ENCODE assay signal across 20 mouse cellular contexts in the genomic region with DNA sequence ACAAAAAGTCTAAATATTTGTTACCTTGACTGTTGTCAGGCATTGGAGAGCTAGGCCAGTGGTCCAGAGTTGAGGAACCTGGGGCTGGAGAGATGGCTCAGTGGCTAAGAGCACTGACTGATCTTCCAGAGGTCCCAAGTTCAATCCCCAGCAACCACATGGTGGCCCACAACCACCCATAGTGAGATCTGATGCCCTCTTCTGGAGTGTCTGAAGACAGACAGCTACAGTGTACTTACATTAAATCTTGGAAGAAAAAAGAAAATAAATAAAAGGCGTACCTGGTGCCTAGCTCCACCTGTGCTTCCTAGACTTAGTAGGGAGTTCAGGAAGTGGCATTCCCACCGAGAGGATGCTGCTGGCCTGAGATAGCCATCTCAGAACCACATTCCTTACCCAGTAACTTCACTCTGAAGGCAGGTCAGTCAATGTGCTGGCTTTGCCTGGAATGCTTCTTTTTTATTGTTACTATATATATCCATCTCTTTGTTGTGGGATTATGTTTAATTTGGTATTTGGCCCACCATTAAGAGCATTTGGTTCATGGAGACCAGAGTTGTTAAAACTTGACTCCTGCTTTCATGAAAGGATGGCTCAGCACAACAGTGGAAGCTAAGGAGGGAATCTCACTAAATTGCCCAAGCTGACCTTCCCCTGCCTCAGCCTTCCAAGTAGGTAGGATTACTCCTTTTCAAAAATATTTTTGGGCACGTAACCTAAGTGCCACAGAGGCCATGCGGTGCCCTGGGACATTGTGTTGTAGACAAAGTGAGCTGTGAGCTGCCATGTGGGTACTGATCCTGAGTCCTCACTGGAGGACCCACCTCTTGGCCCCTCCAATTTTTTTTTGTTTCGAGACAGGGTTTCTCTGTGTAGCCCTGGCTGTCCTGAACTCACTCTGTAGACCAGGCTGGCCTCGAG. TPM values are rescaled to one million over a fixed set of nuclear protein-coding genes. Genes with fewer than 3 reads are reported as not detected.
A peak's percentile ranks its signal among the peaks of the same experiment; 100 is the strongest.
DNase-seq lines count a peak whose midpoint lies in the region; ATAC-seq and TF ChIP-seq lines count a peak whose summit lies in the region.
"Had no signal": no experiment of that assay in that cellular context is flagged by ENCODE, and none has a peak within 500 bp of the region (broad histone marks: within the 10 kb centered on the region; RNA-seq: fewer than 3 reads in every experiment).

No protein-coding gene starts in this region.

- peaks cover 13% of the 10 kb centered on the region; the same call in 1 of the 2 replicates for H3K4me1 ChIP-seq in heart, embryonic 11.5 days (ENCODE audit: control insufficient read depth, insufficient read depth, low read length)
- no peaks in the 10 kb centered on the region for H3K4me1 ChIP-seq in midbrain, postnatal 0 days (ENCODE audit: insufficient read depth, low read length)
- H3K4me1 ChIP-seq in midbrain, embryonic 10.5 days = peaks cover 20% of the 10 kb centered on the region
- H3K4me1 ChIP-seq in limb, embryonic 13.5 days = peaks cover 21% of the 10 kb centered on the region

- 65% methylated on average over 6 of the region's 6 CpGs for WGBS in heart, embryonic 11.5 days (ENCODE audit: insufficient replicate concordance)
- 77% methylated on average over 6 of the region's 6 CpGs for WGBS in midbrain, postnatal 0 days
- WGBS in midbrain, embryonic 10.5 days = 73% methylated on average over 6 of the region's 6 CpGs
- 70% methylated on average over 6 of the region's 6 CpGs for WGBS in limb, embryonic 13.5 days

- no peaks in the 10 kb centered on the region for H3K27me3 ChIP-seq in heart, embryonic 11.5 days (ENCODE audit: control insufficient read depth, insufficient read depth, low read length)
- no peaks in the 10 kb centered on the region for H3K27me3 ChIP-seq in midbrain, postnatal 0 days (ENCODE audit: insufficient read depth, low read length)
- H3K27me3 ChIP-seq in midbrain, embryonic 10.5 days (ENCODE audit: low read depth, poor library complexity, severe bottlenecking) = no peaks in the 10 kb centered on the region
- H3K27me3 ChIP-seq in limb, embryonic 13.5 days = no peaks in the 10 kb centered on the region

- intact Hi-C loops in heart, postnatal 14 days (cut with DNase I) = no loop called here

- no peak overlapping the region for H3K27ac ChIP-seq in heart, embryonic 11.5 days (ENCODE audit: low read depth, low read length)
- H3K27ac ChIP-seq in midbrain, postnatal 0 days (ENCODE audit: low read depth, low read length) = no peak overlapping the region
- no peak overlapping the region for H3K27ac ChIP-seq in midbrain, embryonic 10.5 days (replicated peaks)
- H3K27ac ChIP-seq in limb, embryonic 13.5 days = peak overlapping the region; percentile 28; the same call in 1 of the 2 replicates

- H3K9me3 ChIP-seq in heart, embryonic 11.5 days (replicated peaks; ENCODE audit: control insufficient read depth, low read length) = no peaks in the 10 kb centered on the region
- no peaks in the 10 kb centered on the region for H3K9me3 ChIP-seq in midbrain, postnatal 0 days (ENCODE audit: low read length)
- H3K9me3 ChIP-seq in midbrain, embryonic 10.5 days (replicated peaks) = no peaks in the 10 kb centered on the region
- H3K9me3 ChIP-seq in limb, embryonic 13.5 days = no peaks in the 10 kb centered on the region

- TF ChIP-seq CTCF in midbrain, postnatal 0 days (IDR thresholded peaks at IDR 0.05) = peak; percentile 25

- H3K36me3 ChIP-seq in heart, embryonic 11.5 days (ENCODE audit: control insufficient read depth, insufficient read depth, low read length) = peaks cover 34% of the 10 kb centered on the region
- peaks cover 32% of the 10 kb centered on the region for H3K36me3 ChIP-seq in midbrain, postnatal 0 days (ENCODE audit: insufficient read depth, low read length)
- H3K36me3 ChIP-seq in midbrain, embryonic 10.5 days = peaks cover 68% of the 10 kb centered on the region
- H3K36me3 ChIP-seq in limb, embryonic 13.5 days = peaks cover 63% of the 10 kb centered on the region

- 0 out of 2 replicates have a peak, but pooled peaks have one; percentile 21 for ATAC-seq in heart, embryonic 11.5 days (replicated peaks; ENCODE audit: insufficient number of reproducible peaks, low FRiP score, low TSS enrichment)
- ATAC-seq in midbrain, postnatal 0 days (ENCODE audit: low FRiP score) = no peak
- ATAC-seq in limb, embryonic 13.5 days (ENCODE audit: low FRiP score, low read depth) = no peak
- ATAC-seq: forebrain, embryonic 14.5 days; inflammation-experienced regulatory T-cells, adult 6 months had no signal

- no peak for DNase-seq in heart, postnatal 14 days
- no peak for DNase-seq in midbrain, postnatal 0 days (ENCODE audit: low spot score)
- no peak for DNase-seq in midbrain, embryonic 10.5 days (ENCODE audit: low spot score)
- no peak for DNase-seq in thymus, postnatal 36 days
- DNase-seq in spleen, postnatal 4 days (ENCODE audit: low spot score in 2 of 2) = no peak
- no peak for DNase-seq in cerebellum, adult 18-20 months
- DNase-seq: adrenal gland, adult 8-10 months; cerebellum, adult 9-10 months; heart, postnatal 36 days; kidney, postnatal 10 days; left cerebral cortex, postnatal 4 days; lung, postnatal 14 days; right cerebral cortex, postnatal 4 days; thymus, postnatal 25 days had no signal

- H3K4me3 ChIP-seq in heart, embryonic 11.5 days (ENCODE audit: low read depth, low read length) = no peak overlapping the region
- no peak overlapping the region for H3K4me3 ChIP-seq in midbrain, postnatal 0 days (ENCODE audit: low read depth, low read length)
- H3K4me3 ChIP-seq in midbrain, embryonic 10.5 days = no peak overlapping the region
- H3K4me3 ChIP-seq in limb, embryonic 13.5 days = no peak overlapping the region

- H3K4me2 ChIP-seq in heart, embryonic 11.5 days = no peak overlapping the region
- H3K4me2 ChIP-seq in midbrain, postnatal 0 days (ENCODE audit: low read depth, low read length, poor library complexity, severe bottlenecking) = no peak overlapping the region
- no peak overlapping the region for H3K4me2 ChIP-seq in limb, embryonic 13.5 days (replicated peaks)
- H3K4me2 ChIP-seq: midbrain, embryonic 11.5 days had no signal

- H3K9ac ChIP-seq in heart, embryonic 11.5 days (ENCODE audit: low read depth, low read length) = no peak overlapping the region
- no peak overlapping the region for H3K9ac ChIP-seq in midbrain, postnatal 0 days (replicated peaks; ENCODE audit: low read length, poor library complexity, severe bottlenecking)
- no peak overlapping the region for H3K9ac ChIP-seq in limb, embryonic 13.5 days

RNA-seq across cellular contexts. Expression of a gene that starts 6.5 kb away (rescaled TPM):
- 764 and 894 TPM in 2 replicates for polyA plus RNA-seq in heart, embryonic 11.5 days (2014; fragmentation: Nextera tagmentation; extraction: Ambion mirVana)
- 100 to 1,000 TPM; 590 to 604 TPM for total RNA-seq in heart, postnatal 14 days (2021)
- 439 and 604 TPM in 2 replicates for total RNA-seq in midbrain, postnatal 0 days (2014; rRNA removed)
- 475 and 493 TPM in 2 replicates for polyA plus RNA-seq in midbrain, postnatal 0 days (2015; fragmentation: Nextera tagmentation; extraction: Ambion mirVana)
- 691 and 830 TPM in 2 replicates for polyA plus RNA-seq in midbrain, embryonic 10.5 days (2016; fragmentation: Nextera tagmentation; extraction: Ambion mirVana)
- 885 and 930 TPM in 2 replicates for polyA plus RNA-seq in limb, embryonic 13.5 days (2015; fragmentation: Nextera tagmentation; extraction: Ambion mirVana)

RNA-seq across cellular contexts. Expression of a gene that starts 15.8 kb away (rescaled TPM):
- polyA plus RNA-seq in heart, embryonic 11.5 days (2014; fragmentation: Nextera tagmentation; extraction: Ambion mirVana) = 0.99 and 1.3 TPM in 2 replicates
- total RNA-seq in heart, postnatal 14 days (2021) = 1 to 10 TPM; 1.8 to 3.1 TPM
- 20.8 and 28.2 TPM in 2 replicates for total RNA-seq in midbrain, postnatal 0 days (2014; rRNA removed)
- 26.6 and 26.8 TPM in 2 replicates for polyA plus RNA-seq in midbrain, postnatal 0 days (2015; fragmentation: Nextera tagmentation; extraction: Ambion mirVana)
- polyA plus RNA-seq in midbrain, embryonic 10.5 days (2016; fragmentation: Nextera tagmentation; extraction: Ambion mirVana) = 36.8 and 41.3 TPM in 2 replicates
- 3.1 and 3.5 TPM in 2 replicates for polyA plus RNA-seq in limb, embryonic 13.5 days (2015; fragmentation: Nextera tagmentation; extraction: Ambion mirVana)

RNA-seq across cellular contexts. Expression of a gene that starts 23.0 kb away (rescaled TPM):
- not detected in 2 replicates for polyA plus RNA-seq in heart, embryonic 11.5 days (2014; fragmentation: Nextera tagmentation; extraction: Ambion mirVana)
- not detected for total RNA-seq in heart, postnatal 14 days (2021)
- total RNA-seq in midbrain, postnatal 0 days (2014; rRNA removed) = 1.3 and 5.8 TPM in 2 replicates
- 1.2 TPM in 2 replicates for polyA plus RNA-seq in midbrain, postnatal 0 days (2015; fragmentation: Nextera tagmentation; extraction: Ambion mirVana)
- 0.14 TPM in 1 of 2 replicates, not detected in the other for polyA plus RNA-seq in midbrain, embryonic 10.5 days (2016; fragmentation: Nextera tagmentation; extraction: Ambion mirVana)
- not detected in 2 replicates for polyA plus RNA-seq in limb, embryonic 13.5 days (2015; fragmentation: Nextera tagmentation; extraction: Ambion mirVana)
- total RNA-seq: adrenal gland, adult 8-10 months; gastrocnemius, adult 8-10 months; heart, postnatal 36 days had no signal
- polyA plus RNA-seq: midbrain, embryonic 11.5 days had no signal

RNA-seq across cellular contexts. Expression of a gene that starts 24.0 kb away (rescaled TPM):
- polyA plus RNA-seq in heart, embryonic 11.5 days (2014; fragmentation: Nextera tagmentation; extraction: Ambion mirVana) = 2.2 and 4.0 TPM in 2 replicates
- 1 to 10 TPM; 3.3 to 5.5 TPM for total RNA-seq in heart, postnatal 14 days (2021)
- 7.3 and 8.2 TPM in 2 replicates for total RNA-seq in midbrain, postnatal 0 days (2014; rRNA removed)
- 3.8 and 4.2 TPM in 2 replicates for polyA plus RNA-seq in midbrain, postnatal 0 days (2015; fragmentation: Nextera tagmentation; extraction: Ambion mirVana)
- polyA plus RNA-seq in midbrain, embryonic 10.5 days (2016; fragmentation: Nextera tagmentation; extraction: Ambion mirVana) = 4.4 and 5.4 TPM in 2 replicates
- polyA plus RNA-seq in limb, embryonic 13.5 days (2015; fragmentation: Nextera tagmentation; extraction: Ambion mirVana) = 5.1 and 5.2 TPM in 2 replicates

RNA-seq across cellular contexts. Expression of a gene that starts 32.9 kb away (rescaled TPM):
- 45.5 and 47.8 TPM in 2 replicates for polyA plus RNA-seq in heart, embryonic 11.5 days (2014; fragmentation: Nextera tagmentation; extraction: Ambion mirVana)
- 1 to 10 TPM; 1.7 to 3.4 TPM for total RNA-seq in heart, postnatal 14 days (2021)
- total RNA-seq in midbrain, postnatal 0 days (2014; rRNA removed) = 2.9 and 9.8 TPM in 2 replicates
- polyA plus RNA-seq in midbrain, postnatal 0 days (2015; fragmentation: Nextera tagmentation; extraction: Ambion mirVana) = 2.3 and 3.3 TPM in 2 replicates
- polyA plus RNA-seq in midbrain, embryonic 10.5 days (2016; fragmentation: Nextera tagmentation; extraction: Ambion mirVana) = 107 and 113 TPM in 2 replicates
- 71.4 and 72.6 TPM in 2 replicates for polyA plus RNA-seq in limb, embryonic 13.5 days (2015; fragmentation: Nextera tagmentation; extraction: Ambion mirVana)
- total RNA-seq: gastrocnemius, adult 8-10 months had no signal
